Mouse (Mus musculus): Measurements from ENCODE around the gene Palm3. TPM values are rescaled to one million over a fixed set of nuclear protein-coding genes. Genes with fewer than 3 reads are reported as not detected.

The Palm3 gene
- total and polyA plus RNA-seq, 3 experiments, result 0.13 to 0.77 (median 0.16) TPM

GRCm38 (mm10) chr8:84076412-84076811 lies 55.1 kb downstream of the Palm3 start:
- H3K4me2 ChIP-seq (ENCODE audit: insufficient read depth, low read depth, poor library complexity, severe bottlenecking), result no peak overlapping the region
- no peak for TF ChIP-seq ZKSCAN1 (IDR thresholded peaks at IDR 0.05; ENCODE audit: borderline replicate concordance, low read depth, low read length)
- TF ChIP-seq NELFE (IDR thresholded peaks at IDR 0.05; ENCODE audit: low read depth, low read length), result no peak
- peaks cover under 1% of the 10 kb centered on the region for H3K79me2 ChIP-seq (replicated peaks; ENCODE audit: control insufficient read depth, extremely low read depth, insufficient read depth, poor library complexity, severe bottlenecking)
- H3K27ac ChIP-seq (ENCODE audit: insufficient read depth, low read depth), result no peak overlapping the region
- in situ Hi-C loops (cut with MboI; ENCODE audit: low pct_ligation_motif_present, low pct_unique_long_range_greater_than_20kb, low sequenced_read_pairs) (no loop called here), dilution Hi-C loops (cut with MboI; ENCODE audit: extremely low pct_ligation_motif_present, extremely low pct_unique_long_range_greater_than_20kb, low sequenced_read_pairs) (no loop called here)
- DNase-seq (ENCODE audit: extremely low read depth), result no peak
- no peaks in the 10 kb centered on the region for H3K27me3 ChIP-seq (replicated peaks)
- H3K9ac ChIP-seq (ENCODE audit: insufficient read depth, low read depth), result no peak overlapping the region
- peaks cover 0 to 4% of the 10 kb centered on the region in 2 experiments; a peak in 3 of 4 replicates for H3K4me1 ChIP-seq (ENCODE audit: control insufficient read depth in 1 of 2, insufficient read depth in 2 of 2)
- H3K9me3 ChIP-seq (replicated peaks; ENCODE audit: low read length), result no peaks in the 10 kb centered on the region
- H3K4me3 ChIP-seq (replicated peaks in 1 of 3; ENCODE audit: low read depth in 2 of 3, low read length in 2 of 3, poor library complexity in 1 of 3), result no peak overlapping the region
- H3K36me3 ChIP-seq (replicated peaks in 1 of 2; ENCODE audit: control insufficient read depth in 1 of 2, insufficient read depth in 1 of 2, low read length in 1 of 2), result peaks cover 43 to 92% of the 10 kb centered on the region in 2 experiments

- no peaks in the 10 kb centered on the region for H3K27me3 ChIP-seq (replicated peaks)
- H3K36me3 ChIP-seq (replicated peaks in 1 of 2; ENCODE audit: control insufficient read depth in 1 of 2, insufficient read depth in 1 of 2, low read length in 1 of 2), result peaks cover 45 to 93% of the 10 kb centered on the region in 2 experiments
- in situ Hi-C loops (cut with MboI; ENCODE audit: low pct_ligation_motif_present, low pct_unique_long_range_greater_than_20kb, low sequenced_read_pairs), result no loop called here
- no peak overlapping the region for H3K27ac ChIP-seq (ENCODE audit: insufficient read depth, low read depth)
- TF ChIP-seq MAX (IDR thresholded peaks at IDR 0.05; ENCODE audit: low read length), result no peak
- no peak for TF ChIP-seq KAT2A (IDR thresholded peaks at IDR 0.05; ENCODE audit: insufficient replicate concordance, low read length)
- no peak for TF ChIP-seq NRF1 (IDR thresholded peaks at IDR 0.05; ENCODE audit: low read depth, low read length)
- no peak for TF ChIP-seq USF2 (conservative IDR thresholded peaks at IDR 0.05; ENCODE audit: low read depth, low read length)
- TF ChIP-seq UBTF (IDR thresholded peaks at IDR 0.05; ENCODE audit: low read depth, low read length), result no peak
- no peak for TF ChIP-seq ELF1 (IDR thresholded peaks at IDR 0.05; ENCODE audit: low read depth, low read length)
- no peak for TF ChIP-seq CHD2 (IDR thresholded peaks at IDR 0.05; ENCODE audit: low read length)
- TF ChIP-seq RCOR1 (conservative IDR thresholded peaks at IDR 0.05; ENCODE audit: low read depth, low read length), result no peak
- no peak for TF ChIP-seq SMC3 (IDR thresholded peaks at IDR 0.05; ENCODE audit: low read depth, low read length)
- no peak for TF ChIP-seq MAFK (IDR thresholded peaks at IDR 0.05; ENCODE audit: insufficient replicate concordance, low read length)
- no peak for TF ChIP-seq TBP (conservative IDR thresholded peaks at IDR 0.05; ENCODE audit: low read depth, low read length)
- no peak for TF ChIP-seq JUND (conservative IDR thresholded peaks at IDR 0.05; ENCODE audit: low read depth, low read length)
- no peak for TF ChIP-seq RAD21 (IDR thresholded peaks at IDR 0.05; ENCODE audit: low read depth, low read length)
- TF ChIP-seq CTCF (conservative IDR thresholded peaks at IDR 0.05 in 1 of 2, IDR thresholded peaks at IDR 0.05 in 1 of 2; ENCODE audit: low read depth in 2 of 2, low read length in 2 of 2), result no peak
- TF ChIP-seq NELFE (IDR thresholded peaks at IDR 0.05; ENCODE audit: low read depth, low read length), result no peak
- no peak for TF ChIP-seq POLR2A (IDR thresholded peaks at IDR 0.05; ENCODE audit: low read depth, low read length)
- no peak for TF ChIP-seq MAZ (IDR thresholded peaks at IDR 0.05; ENCODE audit: low read depth, low read length)
- no peak for TF ChIP-seq ZNF384 (IDR thresholded peaks at IDR 0.05; ENCODE audit: low read depth, low read length)
- no peak for TF ChIP-seq JUN (IDR thresholded peaks at IDR 0.05; ENCODE audit: insufficient read depth, low read depth, low read length)
- no peaks in the 10 kb centered on the region for H3K9me3 ChIP-seq (replicated peaks; ENCODE audit: low read length)
- no peak overlapping the region for H3K4me2 ChIP-seq (ENCODE audit: insufficient read depth, low read depth, poor library complexity, severe bottlenecking)
- dilution Hi-C loops (cut with MboI; ENCODE audit: extremely low pct_ligation_motif_present, extremely low pct_unique_long_range_greater_than_20kb, low sequenced_read_pairs), result no loop called here
- H3K4me1 ChIP-seq (ENCODE audit: control insufficient read depth in 1 of 2, insufficient read depth in 2 of 2), result no peaks in the 10 kb centered on the region
- H3K9ac ChIP-seq (ENCODE audit: insufficient read depth, low read depth), result no peak overlapping the region
- no peaks in the 10 kb centered on the region; the same call in 1 of the 2 replicates for H3K79me2 ChIP-seq (replicated peaks; ENCODE audit: control insufficient read depth, extremely low read depth, insufficient read depth, poor library complexity, severe bottlenecking)
- no peak overlapping the region for H3K4me3 ChIP-seq (replicated peaks in 1 of 3; ENCODE audit: low read depth in 2 of 3, low read length in 2 of 3, poor library complexity in 1 of 3)
- no peak for DNase-seq (ENCODE audit: extremely low read depth)
These were observed 55.6 kb downstream of the Palm3 start for GRCm38 (mm10) chr8:84076849-84077248.
